Mouse (Mus musculus) kidney, postnatal 4 days (tissue): ENCODE measurements around the gene Pde1b.

ENCODE experiments used
- DNase-seq, 2 experiments: peaks; one replicate each; pipeline ENCODE4 v3.0.0; 2021; ENCODE audit warnings: mixed read lengths in 2 of 2

Gene Pde1b

DNA sequence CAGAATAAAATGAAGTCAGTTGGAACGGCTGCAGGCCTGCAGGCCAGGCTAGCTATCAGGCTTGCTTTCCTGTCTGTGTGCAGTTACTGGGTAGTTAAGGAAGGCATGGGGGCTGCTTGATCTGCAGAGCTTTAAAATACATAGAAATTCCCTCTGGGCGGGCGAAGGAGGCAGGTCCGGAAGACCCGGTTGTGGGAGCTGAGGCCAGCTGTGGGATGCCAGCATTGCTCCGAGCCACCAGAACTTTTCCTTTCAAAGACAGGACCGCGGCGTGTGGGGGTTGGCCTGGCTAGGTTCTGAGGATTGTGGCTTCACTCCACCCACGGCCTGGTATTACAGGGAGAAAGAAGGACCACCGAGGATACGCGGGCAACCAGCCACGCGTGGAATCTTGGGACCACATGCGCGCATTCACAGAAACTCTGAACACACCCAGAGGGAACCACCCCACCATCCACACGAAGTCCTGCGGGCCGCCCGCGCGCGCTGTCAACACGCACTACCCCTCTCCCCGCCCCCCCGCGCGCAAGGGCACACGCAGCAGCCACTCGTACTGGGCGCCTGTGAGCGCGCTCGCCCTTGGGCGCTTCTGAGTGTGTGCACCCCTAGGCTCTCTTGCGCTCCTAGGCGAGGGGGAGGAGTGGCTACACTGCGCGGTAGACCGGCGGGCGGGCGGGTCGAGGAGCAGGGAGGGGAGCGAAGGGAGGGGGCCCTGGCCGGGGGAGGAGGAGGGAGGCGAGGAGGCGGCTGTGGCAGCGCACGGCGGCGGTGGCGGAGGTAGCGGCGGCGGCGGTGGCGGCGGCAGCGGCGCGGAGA is at the start of gene Pde1b:
TSS of gene Pde1b (plus strand) at position 600 of the 816 bp plus-strand sequence.
- peak; percentile 76 to 84 for DNase-seq

DNA sequence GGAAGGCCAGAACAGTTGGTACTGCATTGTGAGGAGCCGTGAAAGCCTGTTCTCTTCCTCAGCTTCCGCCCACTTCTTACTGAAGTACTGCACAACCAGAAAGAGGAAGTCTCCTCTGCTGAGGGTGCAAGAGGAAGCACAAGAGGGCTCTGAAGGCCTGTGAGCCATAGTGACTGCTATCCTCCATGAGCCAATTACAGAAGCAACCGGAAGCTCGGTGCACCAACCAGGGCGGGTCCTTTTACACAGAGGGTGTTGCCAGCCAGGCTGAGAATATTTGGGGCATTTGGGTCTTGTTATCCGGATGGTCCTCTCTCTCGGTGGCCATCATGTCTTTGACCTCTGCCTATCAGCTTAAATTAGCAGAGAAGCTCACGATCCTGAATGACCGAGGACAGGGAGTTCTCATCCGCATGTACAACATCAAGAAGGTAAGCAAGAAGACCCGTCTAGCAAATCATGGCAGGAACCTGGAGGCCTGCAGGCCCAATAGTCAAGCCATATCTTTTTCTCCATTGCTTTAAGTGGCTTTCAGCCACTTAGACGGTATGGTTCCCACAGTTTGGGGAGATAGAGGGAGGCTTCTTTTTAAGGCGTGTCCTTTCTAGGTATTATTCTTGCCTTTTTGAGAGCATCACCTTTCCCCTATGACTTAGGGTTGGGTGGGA is 49.1 kb upstream of the Pde1b start, which contains the start of gene Nckap1l:
TSS of gene Nckap1l (plus strand) at position 244 of the 668 bp plus-strand sequence.
- DNase-seq: peak in 1 of 2 experiments; percentile 13

DNA sequence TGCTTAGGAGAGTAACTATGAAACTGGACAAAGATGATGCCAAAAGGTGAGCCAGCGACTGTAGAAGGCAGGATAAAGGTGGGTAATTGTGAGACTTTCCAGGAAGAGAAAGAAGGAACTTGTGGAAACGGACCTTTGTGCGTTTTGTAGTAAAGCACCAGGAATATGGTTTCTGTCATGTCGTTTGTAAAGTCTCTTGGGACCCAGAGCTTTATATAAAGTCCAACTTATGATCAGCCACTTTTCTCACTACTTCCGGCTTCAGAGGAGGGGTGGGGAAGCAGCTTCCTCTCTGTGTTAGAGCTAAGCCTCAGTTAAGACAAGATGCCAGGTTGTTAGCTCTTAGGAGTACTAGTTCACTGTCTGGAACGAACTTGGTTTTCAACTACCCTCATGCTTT is 48.4 kb upstream of the Pde1b start:
- no peak for DNase-seq

DNA sequence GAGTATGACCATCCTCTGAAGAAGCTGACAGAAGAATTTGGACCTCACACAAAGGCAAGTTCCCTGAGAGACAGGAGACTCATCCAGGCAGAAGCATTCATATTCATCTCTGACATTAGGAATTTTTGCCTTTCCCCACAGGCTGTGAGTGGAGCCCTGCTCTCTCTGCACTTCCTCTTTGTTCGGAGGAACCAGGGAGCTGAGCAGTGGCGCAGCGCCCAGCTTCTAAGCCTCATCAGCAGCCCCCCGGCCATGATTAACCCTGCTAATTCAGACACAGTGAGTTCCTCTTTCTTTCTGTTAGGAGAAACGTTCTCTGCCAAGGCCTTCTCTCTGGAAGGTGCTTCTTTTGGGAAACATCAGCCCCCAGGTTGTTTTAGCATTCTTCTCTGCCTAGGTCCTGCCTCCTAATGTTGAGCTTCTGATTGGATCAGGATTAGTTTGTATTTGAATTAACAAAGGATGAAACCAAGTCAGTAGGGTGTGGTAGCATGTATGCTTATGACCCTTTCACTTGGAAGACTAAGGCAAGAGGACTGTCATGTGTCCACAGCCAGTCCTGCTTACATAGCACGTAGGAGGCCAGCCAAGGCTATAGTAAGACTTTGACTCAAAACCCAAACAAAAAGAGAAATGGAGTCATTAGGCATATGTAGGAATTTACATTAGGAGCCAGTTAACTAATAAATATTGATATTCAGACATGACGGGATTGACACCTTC is 40.1 kb upstream of the Pde1b start:
- peak; percentile 5 to 17 for DNase-seq

DNA sequence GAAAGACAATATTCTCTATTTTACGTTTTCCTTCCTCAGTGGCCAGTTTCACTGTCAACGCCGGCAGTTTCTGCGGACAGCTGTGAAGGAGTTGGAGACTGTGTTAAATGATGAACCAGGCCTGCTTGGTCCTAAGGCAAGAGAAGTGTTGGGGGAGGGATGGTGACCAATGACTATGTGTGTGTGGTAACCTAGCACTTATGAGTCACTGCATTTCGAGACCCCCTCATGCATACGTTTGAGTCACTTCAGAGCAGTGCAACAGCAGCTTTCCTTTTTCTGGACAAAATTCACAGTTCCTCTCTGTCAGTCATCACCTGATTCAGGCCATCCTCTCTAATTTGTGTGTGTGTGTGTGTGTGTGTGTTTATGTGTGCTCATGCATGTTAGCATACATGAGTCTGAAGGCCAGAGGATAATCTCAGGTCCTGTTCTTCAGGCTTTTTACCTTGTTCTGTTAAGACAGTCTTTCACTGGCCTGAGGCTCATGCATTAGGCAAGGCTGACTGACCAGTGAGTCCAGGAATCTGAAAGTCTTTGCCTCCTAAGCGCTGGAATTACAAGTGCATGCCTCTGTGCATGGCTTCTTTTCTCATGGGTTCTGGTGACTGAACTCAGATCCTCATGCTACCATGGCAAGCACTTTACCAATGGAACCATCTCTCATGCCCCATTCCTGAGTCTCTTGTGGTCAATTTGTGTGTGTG is 31.2 kb upstream of the Pde1b start:
- DNase-seq: no peak

DNA sequence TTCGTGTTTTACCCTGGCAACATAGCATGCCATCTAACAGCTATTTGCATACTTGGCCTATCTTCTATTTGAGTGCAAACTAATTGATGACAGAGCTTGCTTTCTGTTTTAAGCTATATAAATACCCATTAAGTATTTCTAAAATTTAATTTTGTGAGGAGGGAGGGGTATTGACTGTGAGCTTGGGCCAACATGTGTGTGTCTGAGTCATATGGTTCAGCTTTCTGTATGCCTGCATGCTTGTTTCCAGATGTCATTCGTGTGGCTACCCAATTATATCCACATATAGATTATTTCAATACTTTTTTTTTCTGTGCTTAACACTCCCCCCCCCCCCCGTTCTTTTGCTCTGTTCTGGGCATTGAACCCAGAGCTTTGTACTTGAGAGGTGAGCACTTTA is 30.6 kb upstream of the Pde1b start:
- no peak for DNase-seq

DNA sequence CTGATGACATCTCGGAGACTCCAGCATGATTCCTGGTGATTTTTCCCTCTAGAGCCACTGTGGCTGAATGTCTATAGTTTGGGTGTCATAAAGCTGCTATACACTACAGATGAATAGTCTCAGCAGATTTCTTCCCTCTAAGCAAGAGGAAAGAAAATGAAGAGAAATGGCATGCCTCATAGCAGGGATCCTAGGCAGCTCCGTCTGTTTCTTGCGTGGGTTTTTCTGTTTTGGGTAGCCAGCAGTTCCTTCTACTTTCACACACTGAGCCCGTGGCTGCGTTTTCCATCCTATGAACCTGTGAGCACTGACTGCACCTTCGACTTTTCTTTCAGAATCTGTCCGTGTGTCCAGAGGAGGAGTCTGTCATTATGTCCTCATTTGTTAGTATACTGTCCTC is 29.7 kb upstream of the Pde1b start:
- DNase-seq: no peak

DNA sequence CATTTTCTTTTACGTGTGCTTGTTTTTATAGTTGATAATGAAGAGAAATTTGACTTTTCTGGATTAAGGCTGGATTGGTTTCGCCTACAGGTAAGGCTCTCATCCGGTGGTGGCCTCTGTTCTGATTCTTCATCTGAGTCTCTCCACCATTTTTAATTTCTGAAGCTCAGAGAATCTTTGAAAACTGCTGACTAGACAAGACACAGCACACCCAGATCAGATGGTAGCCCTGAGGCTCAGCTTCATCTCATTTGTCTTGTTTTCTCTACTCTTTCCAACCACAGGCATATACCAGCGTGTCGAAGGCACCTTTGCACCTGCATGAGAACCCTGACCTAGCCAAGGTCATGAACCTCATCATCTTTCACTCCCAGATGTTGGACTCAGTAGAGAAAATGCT is 29.1 kb upstream of the Pde1b start:
- DNase-seq: no peak

DNA sequence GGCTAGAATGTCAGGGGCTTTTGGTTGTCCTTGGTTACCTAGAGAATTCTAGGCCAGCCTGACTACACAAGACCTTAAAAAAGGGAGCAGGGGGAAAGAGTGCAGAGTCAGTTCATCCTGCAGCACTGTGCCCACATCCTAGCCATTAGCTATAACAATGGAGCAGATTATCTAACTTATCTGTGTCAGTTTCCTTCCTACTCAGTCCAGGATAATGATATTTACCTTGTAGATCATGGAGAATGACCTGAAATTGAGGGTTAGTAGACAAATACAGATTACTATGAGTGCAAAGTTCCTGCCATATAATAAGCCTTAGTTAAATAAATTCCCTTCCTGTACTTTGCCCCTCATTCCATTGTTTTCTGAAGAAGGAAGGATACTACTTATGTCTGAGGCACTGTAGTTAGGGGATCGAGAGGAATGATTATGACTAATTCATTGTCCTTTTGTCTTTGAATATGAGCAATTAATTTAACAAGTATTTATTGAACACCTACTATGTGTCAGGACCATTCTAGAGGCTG is 23.7 kb upstream of the Pde1b start:
- DNase-seq: no peak

DNA sequence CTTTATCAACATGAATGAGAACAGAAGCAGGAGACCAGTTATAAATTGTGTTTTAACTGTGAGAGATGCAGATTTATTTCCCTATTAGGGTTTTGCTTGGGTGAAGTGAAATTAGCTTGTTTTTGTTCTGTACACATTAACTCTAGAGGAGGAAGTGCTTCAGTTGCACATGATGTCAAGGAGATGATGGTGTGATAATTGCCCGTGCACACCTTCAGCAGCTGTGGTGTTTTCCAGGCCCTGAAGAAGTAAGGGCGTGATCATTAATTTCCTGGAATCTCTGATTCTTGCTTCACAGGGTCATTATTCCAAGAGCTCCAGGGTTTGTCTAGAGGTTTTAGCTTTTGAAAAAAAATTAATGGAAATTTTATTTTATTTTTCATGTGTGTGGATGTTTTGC is 22.7 kb upstream of the Pde1b start:
- DNase-seq: no peak

DNA sequence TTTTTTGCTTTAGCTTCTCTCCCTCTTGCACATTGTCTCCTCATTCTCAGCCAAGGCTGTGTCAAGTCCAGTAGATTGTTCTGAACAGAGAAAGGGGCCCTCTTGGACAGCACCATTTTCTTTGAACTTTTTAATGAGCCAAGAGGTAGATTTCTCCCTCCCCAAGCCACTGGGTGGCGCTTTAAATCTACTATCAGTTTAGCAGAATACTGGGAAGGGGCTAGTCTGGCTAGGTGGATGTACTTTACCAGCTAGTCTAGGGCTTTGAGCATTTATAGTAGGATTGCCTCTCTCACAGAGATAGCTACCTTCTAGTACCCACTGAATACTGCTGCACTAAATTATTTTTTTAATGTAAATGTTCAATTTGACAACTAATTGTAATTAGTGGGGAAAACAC is 20.3 kb upstream of the Pde1b start:
- peak; percentile 58 to 66 for DNase-seq

DNA sequence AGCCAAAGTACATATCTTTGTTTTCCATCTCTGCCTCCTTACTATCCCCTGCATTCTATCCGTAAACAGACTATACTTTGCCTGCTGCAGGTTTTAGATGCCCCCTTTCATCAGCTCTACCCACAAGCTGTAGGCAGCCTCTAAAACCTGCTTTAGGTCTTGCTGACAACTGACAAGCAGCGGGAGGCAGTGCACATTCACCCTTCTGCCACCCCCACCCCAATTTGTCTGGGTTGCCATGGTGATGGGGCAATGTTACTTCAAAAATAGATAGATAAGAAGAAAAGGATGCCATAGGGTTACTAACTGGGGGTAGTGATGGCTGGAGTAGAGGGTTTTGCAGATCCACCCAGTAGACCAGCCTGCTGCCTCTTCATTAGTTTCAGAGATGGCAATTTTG is 18.3 kb upstream of the Pde1b start:
- no peak for DNase-seq

DNA sequence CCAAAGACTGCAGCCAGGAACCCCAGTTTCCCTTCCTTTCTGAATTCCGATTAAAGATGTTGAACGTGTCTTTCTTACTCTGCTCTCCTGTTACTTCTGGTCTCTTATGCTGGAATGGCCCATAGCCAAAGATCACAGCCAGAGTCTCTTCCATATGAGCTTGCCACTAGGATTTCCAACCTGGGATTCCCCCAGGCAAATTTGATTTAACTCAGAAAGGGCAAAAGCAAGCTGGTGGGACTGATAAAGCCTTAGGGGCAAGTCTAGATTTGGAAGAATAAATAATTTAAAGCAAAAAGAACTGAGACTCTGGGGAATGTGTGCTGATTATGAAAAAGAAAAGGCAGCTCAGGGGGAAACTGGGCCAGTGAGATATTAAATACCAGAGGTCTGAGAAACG is 17.7 kb upstream of the Pde1b start:
- no peak for DNase-seq

DNA sequence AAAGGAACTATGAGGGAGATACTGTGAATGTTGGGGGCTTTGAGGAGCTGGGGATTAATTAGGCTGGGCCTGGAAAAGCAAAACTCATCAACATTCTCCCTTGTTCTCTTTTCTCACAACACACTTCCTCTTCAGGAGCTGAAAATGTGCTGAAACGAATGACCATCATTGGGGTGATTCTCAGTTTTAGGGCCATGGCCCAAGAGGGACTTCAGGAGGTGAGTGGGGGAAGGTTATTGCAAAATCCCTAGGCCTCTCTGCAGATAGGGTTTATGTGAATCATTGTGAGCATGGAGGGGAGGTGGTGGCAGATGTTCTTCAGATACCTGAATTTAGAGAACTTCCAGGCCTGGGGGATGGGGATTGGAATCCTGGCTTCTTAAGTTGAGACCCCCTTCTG is 16.2 kb upstream of the Pde1b start:
- no peak for DNase-seq

DNA sequence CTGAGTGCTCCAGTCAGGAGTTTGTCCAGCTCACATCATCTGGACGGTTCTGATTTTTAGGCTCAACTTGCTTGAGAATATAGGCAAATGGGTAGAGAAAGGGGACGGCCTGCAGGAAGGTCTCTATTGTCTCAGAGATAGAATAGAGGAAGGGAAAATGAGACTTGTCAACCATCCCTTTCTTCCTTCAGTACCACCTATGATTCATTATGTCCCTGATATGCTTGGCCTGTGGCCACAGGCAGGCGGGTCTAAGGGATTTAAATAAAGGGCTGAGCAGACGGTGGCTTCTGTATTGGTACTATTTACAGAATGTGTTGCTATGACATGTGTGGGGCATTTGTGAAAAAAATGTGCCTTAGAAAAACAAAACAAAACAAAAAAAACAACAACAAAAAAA is 14.5 kb upstream of the Pde1b start:
- no peak for DNase-seq

DNA sequence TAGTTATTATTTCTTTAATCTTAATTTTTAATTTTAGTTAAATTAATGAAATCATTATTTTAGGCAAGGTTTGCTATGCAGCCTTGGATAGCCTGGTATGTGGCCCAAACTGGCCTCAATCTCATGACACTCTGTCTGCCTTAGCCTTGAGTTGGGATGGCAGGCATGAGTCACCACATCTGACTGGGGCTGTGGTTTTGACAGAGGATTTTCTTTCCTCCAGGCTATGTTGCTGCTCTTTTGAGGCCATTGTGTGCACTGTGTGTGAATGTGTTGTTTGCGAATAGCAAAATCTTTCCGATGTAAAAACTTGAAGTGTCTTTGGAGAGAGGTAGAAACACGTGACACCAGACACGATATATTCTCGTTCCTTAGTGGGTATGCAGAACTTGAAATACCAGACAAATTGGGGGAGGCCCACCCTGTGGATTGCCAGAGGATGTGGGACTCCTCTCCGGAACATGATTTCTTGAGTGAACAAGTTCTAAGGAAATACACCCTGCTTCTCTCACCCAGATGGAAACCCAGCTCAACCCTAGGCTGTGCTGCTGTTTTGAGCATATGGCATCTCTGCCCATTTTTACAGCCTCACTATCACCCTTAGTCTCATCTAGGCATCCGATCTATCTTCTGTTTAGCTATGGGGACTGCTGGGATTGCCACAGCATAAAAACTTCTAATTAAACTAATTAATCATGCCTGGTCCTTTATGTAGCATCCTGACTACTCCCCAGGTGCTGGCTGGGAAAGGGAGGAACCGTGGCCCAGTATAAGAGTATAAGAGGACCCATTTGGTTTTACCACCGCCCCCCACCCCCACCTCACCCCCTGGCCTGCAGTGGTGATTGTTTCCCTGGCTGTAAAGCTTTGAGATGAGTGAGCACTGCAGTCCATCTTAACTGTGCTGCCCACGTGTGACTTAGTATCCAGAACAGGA is 6.4 kb upstream of the Pde1b start:
- DNase-seq: no peak

DNA sequence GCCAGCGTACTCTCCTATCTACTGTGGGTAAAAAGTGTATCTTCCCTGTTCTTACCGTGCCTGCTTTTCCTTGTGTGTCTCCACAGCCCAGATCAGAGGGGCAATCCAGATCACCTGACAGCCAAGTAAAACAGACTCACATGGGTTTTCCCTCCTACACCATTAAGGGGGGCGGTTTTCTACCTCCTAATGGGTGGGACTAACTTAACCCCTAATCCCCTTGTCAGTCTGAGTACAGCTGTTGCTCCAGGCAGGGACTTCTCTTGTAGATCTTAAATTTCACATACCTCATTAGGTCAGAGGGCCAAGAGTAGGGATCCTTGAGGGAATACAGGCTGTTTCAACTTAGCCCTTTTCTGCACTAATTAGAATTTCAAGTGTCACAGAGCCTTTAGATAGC is 4.7 kb upstream of the Pde1b start:
- no peak for DNase-seq

DNA sequence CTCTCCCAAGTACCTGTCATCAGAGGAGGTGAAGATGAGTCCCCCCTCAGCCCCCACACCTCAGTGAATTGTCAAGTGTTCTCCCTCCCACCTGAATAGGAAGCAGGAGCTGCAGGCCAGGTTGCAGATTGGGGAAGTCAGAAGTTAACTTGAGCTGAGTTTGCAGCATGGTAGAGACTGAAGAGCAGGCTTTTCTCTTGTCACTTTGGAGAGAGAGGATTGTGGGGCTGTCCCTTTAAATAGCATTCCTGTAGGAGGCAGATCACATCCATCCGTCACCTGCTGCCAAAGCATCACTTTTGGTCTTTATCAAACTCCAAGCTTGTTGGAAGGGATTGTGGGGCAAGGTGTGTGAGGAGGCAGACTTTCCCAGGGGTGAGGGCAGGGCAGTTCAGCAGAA is 2.1 kb upstream of the Pde1b start:
- no peak for DNase-seq

DNA sequence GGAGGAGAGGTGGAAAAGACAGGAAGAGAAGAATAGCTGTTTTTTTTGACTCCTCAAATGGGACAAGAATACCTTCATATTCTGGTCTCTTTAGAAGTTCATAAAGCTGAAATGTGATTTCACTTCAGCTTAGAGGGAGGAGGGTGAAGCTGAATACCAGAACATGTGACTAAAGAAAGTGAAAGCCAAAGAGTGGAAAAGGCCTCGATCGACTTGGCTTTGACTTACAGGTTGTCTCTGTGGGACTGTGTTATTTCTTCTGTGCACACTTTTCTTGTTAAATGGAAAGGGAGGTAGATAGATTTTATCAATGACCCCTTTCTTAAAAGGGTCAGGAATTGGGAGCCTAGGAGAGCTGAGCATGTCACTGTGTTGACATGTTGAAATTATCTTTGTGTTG is 1.6 kb upstream of the Pde1b start:
- no peak for DNase-seq

DNA sequence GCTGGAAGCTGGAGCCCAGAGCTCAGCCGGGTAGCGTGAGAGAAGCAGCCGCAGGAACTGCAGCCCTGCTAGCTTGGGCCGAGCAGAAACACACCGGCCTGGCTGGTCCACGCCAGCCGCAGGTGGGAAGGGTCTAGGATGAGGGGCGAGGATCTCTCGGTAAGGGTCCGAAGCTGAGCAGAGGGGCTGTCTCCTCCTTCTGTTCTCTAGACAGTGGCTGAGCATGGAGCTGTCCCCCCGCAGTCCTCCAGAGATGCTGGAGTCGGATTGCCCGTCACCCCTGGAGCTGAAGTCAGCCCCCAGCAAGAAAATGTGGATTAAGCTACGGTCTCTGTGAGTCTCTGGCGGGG is 392 bp downstream of the Pde1b start:
- no peak for DNase-seq

DNA sequence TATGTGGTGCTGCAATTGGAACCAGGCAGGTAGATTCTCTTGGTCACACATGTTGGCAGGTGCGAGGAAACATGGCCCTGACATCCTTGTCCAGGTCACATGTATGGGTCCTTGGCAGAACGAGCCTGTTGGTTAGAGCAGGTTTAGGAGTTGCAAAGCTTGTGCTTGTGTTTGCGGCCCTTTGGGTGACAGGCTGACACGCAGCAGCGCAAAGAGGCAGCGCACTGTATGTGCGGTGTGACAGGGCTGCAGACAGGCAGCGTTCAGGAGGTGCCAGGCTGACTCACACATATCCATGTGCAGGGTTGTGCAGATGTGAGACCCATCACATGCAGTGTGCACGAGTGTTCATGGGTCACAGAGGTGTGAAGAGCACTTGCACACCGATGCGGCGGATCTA is 826 bp downstream of the Pde1b start:
- no peak for DNase-seq

DNA sequence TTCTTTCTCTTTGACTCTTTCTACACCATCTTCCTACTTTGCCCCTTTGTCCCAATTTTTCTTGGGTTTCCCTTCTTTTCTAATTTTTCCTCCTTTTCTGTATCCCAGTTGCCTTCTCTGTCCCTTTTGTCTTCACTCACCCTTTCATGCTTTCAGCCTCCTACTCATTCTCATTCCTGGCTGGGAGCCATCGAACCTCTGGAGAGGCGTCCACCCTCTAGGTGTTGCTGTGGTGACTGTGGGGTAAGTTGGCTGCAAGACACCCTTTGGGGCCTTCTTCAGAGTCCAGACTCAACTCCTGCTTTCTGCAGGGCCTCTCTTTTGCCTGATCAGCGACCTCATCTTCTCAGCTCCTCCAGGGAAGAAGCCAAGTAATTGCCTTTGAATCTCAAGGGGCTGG is 6.5 kb downstream of the Pde1b start:
- DNase-seq: no peak
